Mouse (Mus musculus) cerebellum, postnatal 4 days (tissue): ENCODE results near the gene Lipe.
"Not testable (repeated sequence)": the region's sequence is repeated elsewhere in the genome, so short reads cannot be mapped to it uniquely, and the experiment has no call there.

Experiments
- DNase-seq, 2 experiments: peaks; one replicate each; pipeline ENCODE4 v3.0.0; 2022; ENCODE audit warnings: low spot score in 2 of 2, mixed read lengths in 1 of 2

Lipe gene

GRCm38 (mm10) chr7:25398610-25399009, at the start of gene Lipe:
Lipe (minus strand) TSS chr7:25398710.
- no peak for DNase-seq

- no peak for DNase-seq
Measured at GRCm38 (mm10) chr7:25440816-25441153, 42.3 kb upstream of the Lipe start.

- DNase-seq: no peak
Measured at GRCm38 (mm10) chr7:25439978-25440815, 41.7 kb upstream of the Lipe start.

GRCm38 (mm10) chr7:25439124-25439822, 40.8 kb upstream of the Lipe start:
- DNase-seq: no peak

DNA sequence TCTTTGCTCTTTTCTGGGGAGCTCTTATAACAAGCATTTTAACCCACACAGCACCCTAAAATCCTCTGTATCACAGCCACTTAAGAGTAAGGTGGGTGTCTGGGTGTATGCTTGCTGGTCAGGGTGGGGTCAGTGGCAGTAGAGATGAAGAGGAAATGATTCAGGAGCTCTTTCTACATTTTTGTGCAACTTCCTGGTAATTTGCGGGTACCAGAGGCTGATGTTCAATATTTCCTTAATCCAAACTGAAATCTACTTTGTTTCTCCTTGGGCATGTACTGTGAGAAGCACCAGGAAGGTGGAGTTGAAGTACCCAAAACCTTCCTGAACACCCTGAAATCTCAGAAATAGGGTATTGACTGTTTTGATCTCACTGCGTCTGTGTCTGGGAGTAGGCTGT, 38.2 kb upstream of the Lipe start:
- no peak for DNase-seq

DNA sequence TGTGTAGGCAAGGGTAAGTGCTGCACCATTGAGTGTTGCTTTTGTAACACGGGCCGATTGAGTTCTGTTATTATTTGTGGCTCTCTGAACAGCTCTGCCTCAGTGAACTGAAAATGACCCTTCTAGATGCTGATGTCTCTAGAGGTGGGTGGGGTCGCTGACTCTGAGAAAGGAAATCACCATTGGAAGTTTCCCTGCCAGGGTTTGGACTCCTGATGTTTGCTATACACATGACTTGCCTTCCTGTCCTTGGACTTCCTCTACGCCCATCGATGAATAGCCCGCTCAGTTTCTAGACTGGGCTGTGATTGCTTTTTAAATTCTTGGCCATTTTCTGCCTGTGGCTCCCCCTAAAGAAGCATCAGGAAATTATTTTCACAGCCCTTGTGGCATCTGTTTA, 37.7 kb upstream of the Lipe start:
- no peak for DNase-seq

DNA sequence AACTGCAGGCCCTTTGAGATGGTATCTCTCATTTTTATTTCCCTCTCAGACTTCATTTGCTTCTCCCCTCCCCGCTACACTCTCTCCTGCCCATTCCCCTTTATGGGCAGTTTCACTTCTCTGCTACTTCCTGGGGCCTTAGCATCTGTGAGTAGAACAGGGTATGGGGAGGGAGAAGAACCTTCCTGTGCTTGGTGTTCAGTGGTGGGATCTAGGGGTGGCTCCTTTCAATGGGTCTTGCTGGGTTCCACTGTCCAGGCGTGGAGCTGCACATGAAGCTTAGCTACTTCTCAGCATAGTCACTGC, 37.0 kb upstream of the Lipe start:
- DNase-seq: no peak

GRCm38 (mm10) chr7:25434654-25435545, 36.4 kb upstream of the Lipe start:
- no peak for DNase-seq

DNA sequence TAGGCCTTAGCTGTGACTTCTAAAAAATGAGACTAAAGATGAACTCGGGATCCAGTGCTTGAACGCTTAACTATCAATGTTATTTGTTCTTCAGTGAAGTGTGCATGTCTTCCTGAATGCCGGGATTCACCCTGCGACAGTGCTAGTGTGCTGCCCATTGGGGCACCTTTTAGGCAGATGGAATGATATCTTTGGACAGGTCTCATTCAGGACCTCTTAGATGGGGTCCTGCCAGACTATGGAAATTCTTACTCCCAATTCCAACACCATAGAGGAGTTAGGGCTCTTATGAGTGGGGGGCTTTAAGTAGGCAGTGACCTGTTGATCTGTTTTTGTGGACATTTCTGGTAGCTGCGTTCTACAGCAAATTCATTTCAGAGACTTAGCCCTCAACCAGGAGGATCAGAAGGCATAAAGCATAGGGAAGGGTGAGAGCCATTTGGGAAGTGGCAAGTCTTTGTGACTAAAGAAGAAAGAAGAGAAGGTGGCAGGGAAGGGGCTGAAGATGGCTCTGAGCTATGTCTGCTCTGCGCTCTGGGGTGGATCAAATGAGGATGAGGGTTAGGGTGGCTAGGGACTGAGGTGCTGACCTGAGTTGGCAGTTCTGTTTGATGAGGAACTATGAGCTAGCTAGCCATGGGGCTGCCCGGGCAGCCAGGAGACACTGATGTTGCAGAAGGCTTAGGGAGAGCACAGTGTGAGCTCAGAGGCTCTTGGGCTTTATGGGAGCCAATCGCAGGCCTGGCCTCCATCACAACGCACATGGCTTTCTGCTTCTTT, 35.5 kb upstream of the Lipe start:
- no peak for DNase-seq

- no peak for DNase-seq
Measured at GRCm38 (mm10) chr7:25433007-25433541, 34.6 kb upstream of the Lipe start.

DNA sequence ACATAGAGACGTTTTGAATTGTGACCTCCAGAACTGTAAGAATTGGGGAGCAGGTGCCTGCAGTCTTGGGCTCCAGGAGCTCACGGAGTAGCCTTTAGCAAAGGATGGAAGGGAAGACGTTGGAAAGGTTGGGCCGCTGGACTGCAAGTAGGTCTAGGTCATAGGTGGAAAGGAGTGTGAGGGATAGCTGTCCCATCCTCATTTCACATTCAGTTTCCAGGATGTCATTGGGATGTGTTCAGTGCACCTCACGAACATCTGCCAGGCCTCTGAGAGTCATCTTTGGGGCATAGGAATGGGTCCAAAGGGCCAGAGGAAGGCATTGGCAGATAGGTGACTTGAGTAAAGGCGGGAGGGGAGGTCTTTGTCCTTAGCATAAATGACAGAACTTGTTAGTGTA, 33.9 kb upstream of the Lipe start:
- no peak for DNase-seq

DNA sequence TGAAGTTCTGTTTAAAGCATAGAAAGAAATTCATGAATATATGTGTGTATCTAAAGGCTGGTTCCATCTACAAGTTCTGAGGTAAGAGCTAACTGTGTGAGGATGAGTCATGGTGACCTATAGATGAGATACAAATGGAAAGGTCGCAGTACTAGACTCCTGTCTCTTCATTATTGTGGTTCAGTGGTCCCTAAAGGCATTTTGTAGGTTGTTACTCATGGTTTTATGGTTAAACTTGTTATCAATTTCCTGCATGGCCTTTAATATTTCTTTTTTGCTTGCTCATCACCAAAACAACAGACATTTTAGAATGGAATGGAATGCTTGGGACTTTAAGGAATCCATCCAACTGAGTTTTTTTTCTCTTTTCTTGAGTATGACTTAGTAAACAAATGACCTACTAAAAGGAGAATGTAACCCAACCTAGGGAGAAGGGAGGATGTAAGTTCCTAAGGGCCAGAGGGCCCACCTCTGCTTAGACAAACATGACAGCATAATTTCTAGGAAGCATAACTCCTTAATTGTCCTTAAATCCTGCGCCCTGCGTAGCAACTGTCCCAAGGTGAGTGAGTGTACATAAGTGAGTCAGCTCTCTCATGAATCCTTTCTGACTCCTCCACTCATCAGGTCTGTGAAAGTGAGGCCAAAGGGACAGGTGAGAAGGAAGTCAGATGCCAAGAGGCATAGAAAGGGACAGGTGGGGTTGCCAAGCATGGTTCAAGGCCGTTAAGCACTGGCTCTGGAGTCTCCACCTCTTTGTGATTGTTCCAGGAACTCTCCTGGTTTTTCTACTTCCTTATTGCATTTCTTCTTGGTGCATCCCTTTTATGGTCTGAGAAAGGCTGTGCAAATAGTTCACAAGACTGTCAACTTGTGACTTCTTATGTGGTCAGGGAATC, 31.6 kb upstream of the Lipe start:
- DNase-seq: no peak

DNA sequence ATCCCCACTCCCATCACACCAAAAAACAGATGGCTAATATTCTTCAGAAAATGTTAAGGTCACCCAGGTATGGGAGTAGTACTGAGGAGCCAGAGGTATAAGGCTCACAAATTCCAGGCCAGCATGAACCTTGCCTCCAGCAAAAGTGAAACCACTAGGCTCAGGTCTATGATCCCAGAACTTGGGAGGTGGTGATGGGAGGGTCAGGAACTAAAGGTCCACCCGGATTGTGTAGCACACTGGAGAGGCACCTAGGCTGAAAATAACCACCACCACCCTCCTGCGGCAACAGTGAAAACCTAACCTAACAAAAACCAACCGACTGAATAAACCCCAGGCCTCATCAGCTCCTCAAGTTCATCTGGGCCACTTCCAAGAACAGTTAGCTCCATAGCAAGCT, 29.8 kb upstream of the Lipe start:
- DNase-seq: no peak

DNA sequence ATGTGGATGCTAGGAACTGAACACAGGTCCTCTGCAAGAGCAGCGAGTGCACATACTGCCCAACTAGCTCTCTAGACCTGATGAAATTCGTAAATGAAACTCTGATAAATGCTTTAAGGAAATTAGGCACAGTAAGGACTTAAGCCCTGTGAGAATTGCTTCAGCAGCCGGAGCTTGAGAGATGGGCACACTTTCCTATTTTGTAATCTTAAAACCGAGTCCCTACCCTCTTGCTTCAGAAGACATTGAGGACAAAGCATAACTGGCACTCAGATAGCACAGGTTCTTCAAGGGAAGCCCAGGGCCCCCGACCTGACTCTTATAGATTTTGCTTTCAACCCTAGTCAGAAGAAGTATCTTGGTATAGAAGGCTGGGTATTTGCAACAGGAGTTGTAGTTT, 28.6 kb upstream of the Lipe start:
- DNase-seq: no peak

- not testable (repeated sequence) for DNase-seq
Measured at GRCm38 (mm10) chr7:25426380-25426779, 27.9 kb upstream of the Lipe start.

GRCm38 (mm10) chr7:25424429-25424828, 25.9 kb upstream of the Lipe start:
- peak; percentile 68 to 86 for DNase-seq

GRCm38 (mm10) chr7:25422286-25422841, 23.9 kb upstream of the Lipe start:
- no peak for DNase-seq

DNA sequence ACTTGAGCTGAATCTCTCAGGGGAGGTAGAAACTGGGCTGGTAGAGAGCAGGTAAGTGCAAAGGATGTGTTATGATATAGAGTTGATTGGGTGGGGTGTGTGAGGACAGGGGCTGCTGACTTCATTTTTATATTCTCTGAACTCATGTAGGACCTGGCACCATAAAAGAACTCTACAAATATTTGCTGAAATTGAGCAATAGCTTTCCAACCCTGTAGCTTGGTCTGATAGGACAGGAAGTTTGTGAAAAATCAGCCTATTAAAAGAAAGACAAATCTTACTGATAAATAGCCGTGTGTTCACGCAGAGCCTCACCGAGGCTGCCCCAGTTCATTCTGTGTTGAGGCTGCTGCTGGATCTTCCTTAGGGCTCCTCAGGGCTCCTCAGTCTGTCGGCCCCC, 21.4 kb upstream of the Lipe start:
- DNase-seq: no peak

GRCm38 (mm10) chr7:25419536-25419935, 21.0 kb upstream of the Lipe start:
- DNase-seq: no peak

GRCm38 (mm10) chr7:25417597-25417996, 19.1 kb upstream of the Lipe start:
- DNase-seq: no peak
